Mouse (Mus musculus) gastrocnemius, postnatal 4 days (tissue): Measurements from ENCODE around the gene Incenp. TPM values are rescaled to one million over a fixed set of nuclear protein-coding genes. Genes with fewer than 3 reads are reported as not detected.
A peak's percentile ranks its signal among the peaks of the same experiment; 100 is the strongest.
"Not testable (repeated sequence)": the region's sequence is repeated elsewhere in the genome, so short reads cannot be mapped to it uniquely, and the experiment has no call there.

Experiments used
- DNase-seq, 2 experiments: peaks; one replicate each; pipeline ENCODE4 v3.0.0; 2021 to 2022; ENCODE audit warnings: low spot score in 2 of 2, mixed read lengths in 2 of 2
- total RNA-seq, 2 experiments: library from RNA; stranded (reverse); gene quantifications; 2 replicates each; pipeline ENCODE4 v1.2.3; 2021

Incenp gene
- total RNA-seq, 2 experiments from 2014 or later, result 39.3 TPM

GRCm38 (mm10) chr19:9920835-9921784, 21.8 kb upstream of the Incenp start:
- peak in 1 of 2 experiments; percentile 72 for DNase-seq

- no peak for DNase-seq
These were observed 19.0 kb upstream of the Incenp start for GRCm38 (mm10) chr19:9918176-9918861.

- DNase-seq, result no peak
These were observed 18.4 kb upstream of the Incenp start for GRCm38 (mm10) chr19:9917727-9918126.

- peak; percentile 62 to 74 for DNase-seq
These were observed 16.6 kb upstream of the Incenp start for GRCm38 (mm10) chr19:9915935-9916334.

GRCm38 (mm10) chr19:9914346-9914745, 15.0 kb upstream of the Incenp start:
- DNase-seq, result no peak

GRCm38 (mm10) chr19:9913784-9914183, 14.4 kb upstream of the Incenp start:
- no peak for DNase-seq

GRCm38 (mm10) chr19:9911314-9911754, 12.0 kb upstream of the Incenp start:
- peak in 1 of 2 experiments; percentile 31 for DNase-seq

- DNase-seq, result no peak
These were observed 10.0 kb upstream of the Incenp start for GRCm38 (mm10) chr19:9909351-9909750.

GRCm38 (mm10) chr19:9900696-9901095, 1.3 kb upstream of the Incenp start:
- not testable (repeated sequence) for DNase-seq

- DNase-seq, result no peak
These were observed 412 bp upstream of the Incenp start for GRCm38 (mm10) chr19:9899780-9900146.

GRCm38 (mm10) chr19:9898339-9899066, 848 bp downstream of the Incenp start:
- DNase-seq, result no peak

GRCm38 (mm10) chr19:9896067-9896466, 3.3 kb downstream of the Incenp start:
- no peak for DNase-seq

- no peak for DNase-seq
These were observed 12.6 kb downstream of the Incenp start for GRCm38 (mm10) chr19:9886771-9887170.

GRCm38 (mm10) chr19:9886348-9886747, 13.0 kb downstream of the Incenp start:
- no peak for DNase-seq

GRCm38 (mm10) chr19:9878186-9878835, 21.0 kb downstream of the Incenp start:
- DNase-seq, result no peak

- no peak for DNase-seq
These were observed 33.9 kb downstream of the Incenp start for GRCm38 (mm10) chr19:9865466-9865865.

GRCm38 (mm10) chr19:9864856-9865255, 34.5 kb downstream of the Incenp start:
- no peak for DNase-seq

GRCm38 (mm10) chr19:9860821-9861220, 38.5 kb downstream of the Incenp start:
- not testable (repeated sequence) for DNase-seq

- not testable (repeated sequence) for DNase-seq
These were observed 49.8 kb downstream of the Incenp start for GRCm38 (mm10) chr19:9849368-9850075.

GRCm38 (mm10) chr19:9847262-9847661, 52.1 kb downstream of the Incenp start, which contains the start of gene Scgb2a2:
Gene Scgb2a2, plus strand, starts transcription at chr19:9847562.
- no peak for DNase-seq
